Mouse (Mus musculus) kidney, embryonic 16.5 days (tissue): ENCODE data around the gene Zfp219. TPM values are rescaled to one million over a fixed set of nuclear protein-coding genes. Genes with fewer than 3 reads are reported as not detected.
A peak's percentile ranks its signal among the peaks of the same experiment; 100 is the strongest.

Experiments used
- ATAC-seq: fragments of 200-750 bp; cut with Nextera tagmentation; 2 replicates; pipeline ENCODE4 v1.8.0; 2017; ENCODE audit warnings: moderate TSS enrichment; ENCODE audit not compliant: low FRiP score, low TSS enrichment
- H3K27ac ChIP-seq: fragments of 300-500 bp; sonication (generic); 2 replicates; pipeline ENCODE4 v1.5.1; 2014; ENCODE audit warnings: low read length
- H3K27me3 ChIP-seq: fragments of 300-500 bp; sonication (generic); 2 replicates; pipeline ENCODE4 v1.6.1; 2014; ENCODE audit warnings: low read length, control low read depth, mixed read lengths; ENCODE audit not compliant: insufficient read depth
- H3K36me3 ChIP-seq: fragments of 300-500 bp; sonication (generic); 2 replicates; pipeline ENCODE4 v1.6.1; 2014; ENCODE audit warnings: low read length, control low read depth, mixed read lengths; ENCODE audit not compliant: insufficient read depth
- H3K4me1 ChIP-seq: fragments of 300-500 bp; sonication (generic); 2 replicates; pipeline ENCODE4 v1.6.1; 2014; ENCODE audit warnings: low read length, control low read depth, mixed read lengths; ENCODE audit not compliant: insufficient read depth
- H3K4me2 ChIP-seq: fragments of 300-500 bp; sonication (generic); replicated peaks from 2 replicates; pipeline ENCODE4 v1.6.1; 2014; ENCODE audit warnings: low read depth, low read length
- H3K4me3 ChIP-seq: fragments of 300-500 bp; sonication (generic); 2 replicates; pipeline ENCODE4 v1.5.1; 2014; ENCODE audit warnings: mild to moderate bottlenecking, low read length
- H3K9ac ChIP-seq: fragments of 300-500 bp; sonication (generic); replicated peaks from 2 replicates; pipeline ENCODE4 v1.6.1; 2014; ENCODE audit warnings: low read length
- H3K9me3 ChIP-seq: fragments of 300-500 bp; sonication (generic); 2 replicates; pipeline ENCODE4 v1.6.1; 2016; ENCODE audit warnings: low read length, control low read depth
- WGBS: fragments of 180-500 bp; shearing (Covaris S2); extraction: QIAGEN DNeasy Blood & Tissue Kit; methylation state at CpG from one replicate; pipeline ENCODE4 v1.1.7; 2014; 5-methylcytosine and 5-hydroxymethylcytosine counted together
- polyA plus RNA-seq: library from polyadenylated mRNA; unstranded; fragments of >200 nt; fragmentation: Nextera tagmentation; extraction: Ambion mirVana; gene quantifications from 2 replicates; pipeline ENCODE4 v1.2.1, GENCODE M21; 2015

The Zfp219 gene
- polyA plus RNA-seq, 1 experiment from 2014 or later: 39.2 TPM

DNA sequence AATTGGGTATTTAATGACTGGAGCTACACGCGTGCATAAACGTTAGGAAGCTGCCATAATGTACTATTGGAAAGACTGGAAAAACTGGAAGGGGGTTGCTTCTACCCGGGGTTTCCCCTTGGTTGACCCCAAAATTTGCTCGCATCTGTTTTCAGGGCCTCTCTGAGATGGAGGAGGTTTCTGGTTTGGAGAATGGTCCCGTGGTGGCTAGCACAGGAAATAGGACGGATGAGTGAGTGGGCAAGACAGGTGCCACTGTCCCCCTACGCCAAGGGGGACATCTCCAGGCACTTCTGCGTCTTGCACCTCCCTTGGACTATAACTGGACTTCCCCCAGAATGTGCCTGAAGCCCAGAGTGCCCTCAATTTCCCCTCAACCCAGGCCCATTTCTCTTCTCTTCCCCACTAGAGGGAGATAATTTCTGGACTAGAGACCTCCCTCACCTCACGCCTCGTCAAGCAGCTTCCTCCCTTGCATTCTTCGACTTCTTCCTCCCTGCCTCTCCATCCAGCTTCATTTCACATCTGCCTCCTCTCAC lies 1.4 kb downstream of the Zfp219 start:
- Histone ChIP-seq H3K27ac (peak overlapping the region; percentile 99), H3K4me1 (peaks cover 70% of the 10 kb centered on the region), H3K9ac (peak overlapping the region; percentile 96), H3K27me3 (no peaks in the 10 kb centered on the region), H3K4me2 (peak overlapping the region; percentile 69), H3K36me3 (no peaks in the 10 kb centered on the region), H3K9me3 (no peaks in the 10 kb centered on the region), H3K4me3 (peak overlapping the region; percentile 64)
- 24% methylated on average over 12 of the region's 12 CpGs for WGBS
- no peak; the same call in none of the 2 replicates for ATAC-seq

GRCm38 (mm10) chr14:52018248-52019050 lies 2.1 kb downstream of the Zfp219 start:
- H3K9me3 ChIP-seq: no peaks in the 10 kb centered on the region
- no peaks in the 10 kb centered on the region for H3K27me3 ChIP-seq
- H3K9ac ChIP-seq: peak overlapping the region; percentile 96
- no peaks in the 10 kb centered on the region for H3K36me3 ChIP-seq
- WGBS: 87% methylated on average over 15 of the region's 15 CpGs
- peaks cover 67% of the 10 kb centered on the region for H3K4me1 ChIP-seq
- no peak for ATAC-seq
- peak overlapping the region; percentile 99 for H3K27ac ChIP-seq
- peak overlapping the region; percentile 69 for H3K4me2 ChIP-seq
- H3K4me3 ChIP-seq: peak overlapping the region; percentile 64

- Histone ChIP-seq H3K9me3 (no peaks in the 10 kb centered on the region), H3K36me3 (no peaks in the 10 kb centered on the region), H3K4me1 (peaks cover 66% of the 10 kb centered on the region), H3K9ac (no peak overlapping the region), H3K4me3 (no peak overlapping the region), H3K27me3 (no peaks in the 10 kb centered on the region), H3K27ac (no peak overlapping the region), H3K4me2 (no peak overlapping the region)
- 71% methylated on average over 4 of the region's 4 CpGs for WGBS
- ATAC-seq: no peak
Measured at GRCm38 (mm10) chr14:52017662-52018061, 2.9 kb downstream of the Zfp219 start.

DNA sequence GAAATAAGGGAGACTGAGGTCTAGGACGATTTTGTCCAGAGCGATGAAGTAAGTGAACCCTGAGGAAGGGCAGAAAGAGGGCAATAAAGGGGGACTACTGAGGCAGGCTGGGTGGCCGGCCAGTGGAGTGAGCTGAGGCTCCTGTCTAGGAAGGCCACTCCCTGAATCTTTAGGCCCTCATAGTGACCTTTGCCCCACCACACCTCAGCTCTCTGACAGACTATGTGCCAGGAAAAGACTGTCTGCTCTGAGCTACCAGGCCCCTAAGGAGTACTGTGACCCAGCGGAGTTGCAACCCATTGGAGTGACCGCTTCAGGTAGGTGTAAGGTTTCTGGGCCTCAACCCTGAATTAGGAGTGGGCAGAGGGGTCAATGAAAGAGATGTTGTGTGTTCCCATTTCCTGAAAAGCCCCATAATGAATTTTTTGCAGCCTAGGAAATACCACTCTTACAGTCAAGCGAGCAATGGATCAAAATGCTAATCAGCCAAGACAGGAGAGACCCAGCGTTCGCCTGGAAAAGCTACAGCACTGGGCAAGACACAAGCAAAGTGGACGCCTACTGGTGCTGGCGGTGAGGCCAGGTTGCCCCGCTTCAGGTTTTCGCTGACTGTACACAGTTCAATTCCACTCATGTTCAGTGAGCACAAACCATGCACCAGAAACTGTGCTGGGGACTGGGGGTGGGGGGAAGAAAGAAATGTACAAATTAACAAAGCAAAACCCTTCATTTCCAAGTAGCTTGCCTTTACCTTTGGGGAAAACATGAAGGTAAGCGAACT lies 3.7 kb downstream of the Zfp219 start:
- no peaks in the 10 kb centered on the region for H3K9me3 ChIP-seq
- no peak for ATAC-seq
- no peak overlapping the region for H3K4me3 ChIP-seq
- peak overlapping the region; percentile 35 for H3K9ac ChIP-seq
- H3K27me3 ChIP-seq: no peaks in the 10 kb centered on the region
- peaks cover 66% of the 10 kb centered on the region for H3K4me1 ChIP-seq
- 64% methylated on average over 13 of the region's 13 CpGs for WGBS
- H3K4me2 ChIP-seq: no peak overlapping the region
- no peaks in the 10 kb centered on the region for H3K36me3 ChIP-seq
- peak overlapping the region; percentile 96 for H3K27ac ChIP-seq

- Histone ChIP-seq H3K4me1 (peaks cover 67% of the 10 kb centered on the region), H3K27me3 (no peaks in the 10 kb centered on the region), H3K9me3 (no peaks in the 10 kb centered on the region), H3K4me3 (peak within 1 kb of the TSS; percentile 69), H3K27ac (peak within 1 kb of the TSS; percentile 96), H3K36me3 (no peaks in the 10 kb centered on the region), H3K9ac (peak within 1 kb of the TSS; percentile 89), H3K4me2 (peak within 1 kb of the TSS; percentile 87)
- WGBS: 14% methylated on average over 6 of the region's 6 CpGs
- no peak for ATAC-seq
Measured at GRCm38 (mm10) chr14:52015445-52016100, 5.0 kb downstream of the Zfp219 start, which contains the start of gene Tmem253. Gene Tmem253, plus strand, starts transcription at chr14:52015658.

DNA sequence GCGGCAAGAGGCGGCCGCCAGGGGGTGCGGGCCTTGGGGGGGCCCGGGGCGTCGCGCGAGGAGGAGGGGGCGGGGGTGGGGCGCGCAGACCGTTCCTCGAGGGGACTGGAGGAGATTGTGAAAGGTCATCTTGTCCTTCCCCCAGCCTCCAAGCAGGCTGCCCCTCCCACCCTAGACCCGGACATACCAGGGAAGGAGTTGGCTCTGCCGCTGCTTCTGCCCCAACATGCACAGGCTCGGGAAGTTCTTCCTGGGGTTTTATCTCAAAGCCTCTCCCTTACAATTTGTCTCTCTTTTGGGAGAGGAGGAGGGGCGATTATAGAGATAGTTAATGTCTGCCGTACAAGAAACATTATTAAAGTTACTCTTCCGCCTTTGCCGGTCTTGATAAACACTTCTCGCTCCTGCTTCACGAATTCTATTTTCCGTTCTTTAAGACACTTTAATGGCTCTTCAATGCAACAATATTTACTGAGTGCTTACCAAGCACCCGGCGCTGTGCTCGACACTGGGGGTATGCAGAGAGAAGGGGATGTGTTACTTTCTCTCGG lies 5.7 kb downstream of the Zfp219 start:
- Histone ChIP-seq H3K9me3 (no peaks in the 10 kb centered on the region), H3K27me3 (no peaks in the 10 kb centered on the region), H3K36me3 (no peaks in the 10 kb centered on the region), H3K4me3 (peak overlapping the region; percentile 69), H3K9ac (peak overlapping the region; percentile 89), H3K4me2 (peak overlapping the region; percentile 87), H3K4me1 (peaks cover 74% of the 10 kb centered on the region), H3K27ac (peak overlapping the region; percentile 96)
- under 1% methylated on average over 18 of the region's 28 CpGs for WGBS
- peak; percentile 31; the same call in 1 of the 2 replicates for ATAC-seq

GRCm38 (mm10) chr14:52014271-52014760 lies 6.2 kb downstream of the Zfp219 start:
- Histone ChIP-seq H3K4me2 (peak overlapping the region; percentile 87), H3K36me3 (peaks cover 2% of the 10 kb centered on the region; the same call in 1 of the 2 replicates), H3K27me3 (no peaks in the 10 kb centered on the region), H3K9me3 (no peaks in the 10 kb centered on the region), H3K27ac (peak overlapping the region; percentile 96), H3K9ac (peak overlapping the region; percentile 89), H3K4me1 (peaks cover 79% of the 10 kb centered on the region), H3K4me3 (peak overlapping the region; percentile 69)
- ATAC-seq: peak; percentile 6; the same call in 1 of the 2 replicates
- 2% methylated on average over 11 of the region's 80 CpGs for WGBS

DNA sequence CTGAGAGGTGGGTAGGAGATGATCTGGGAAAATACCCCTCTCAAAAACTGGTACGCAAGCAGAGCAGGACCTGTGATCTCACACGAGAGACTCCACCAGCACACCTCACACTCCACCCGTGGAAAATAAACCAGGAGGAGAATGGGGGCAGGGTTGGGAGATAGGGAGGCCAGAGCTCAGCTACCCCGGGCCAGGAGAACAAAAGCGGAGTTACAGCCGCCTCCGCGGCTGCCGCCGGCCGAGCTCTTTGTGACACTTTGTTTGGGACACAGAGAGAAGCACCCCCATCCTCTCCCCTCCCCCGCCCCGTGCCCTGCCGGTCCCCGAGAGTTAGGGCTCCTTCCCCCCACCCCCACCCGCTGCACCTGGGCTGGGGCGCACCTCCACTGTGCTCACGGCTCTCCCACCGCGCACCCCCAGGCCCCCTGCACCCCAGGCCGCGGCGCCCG lies 6.7 kb downstream of the Zfp219 start:
- under 1% methylated on average over 24 of the region's 24 CpGs for WGBS
- Histone ChIP-seq H3K36me3 (peaks cover 5% of the 10 kb centered on the region), H3K4me2 (peak overlapping the region; percentile 87), H3K9me3 (no peaks in the 10 kb centered on the region), H3K27ac (peak overlapping the region; percentile 96), H3K4me1 (peaks cover 79% of the 10 kb centered on the region), H3K9ac (peak overlapping the region; percentile 89), H3K4me3 (peak overlapping the region; percentile 69), H3K27me3 (no peaks in the 10 kb centered on the region)
- peak; percentile 7; the same call in 1 of the 2 replicates for ATAC-seq
